Mouse (Mus musculus): Measurements from ENCODE around the gene Hnrnpa1. TPM values are rescaled to one million over a fixed set of nuclear protein-coding genes. Genes with fewer than 3 reads are reported as not detected.
A peak's percentile ranks its signal among the peaks of the same experiment; 100 is the strongest.

The Hnrnpa1 gene
- 100 to 1,000 TPM; 177 to 187 TPM for total RNA-seq (2021)
- long read RNA-seq, experiment 1, transcript Hnrnpa1-201 (11 exons, 1,918 nt), result minor isoform, 19 of 121 reads
- long read RNA-seq, experiment 1, transcript Hnrnpa1-202 (10 exons, 1,737 nt), result major isoform, 84 of 121 reads
- long read RNA-seq, experiment 1, partial matches to known transcripts, result 8 of 121 reads
- long read RNA-seq, experiment 1, other reads (novel, unspliced or antisense), result 6 of 121 reads
- long read RNA-seq, experiment 2, transcript Hnrnpa1-202 (10 exons, 1,737 nt), result major isoform, 75 of 107 reads
- long read RNA-seq, experiment 2, transcript Hnrnpa1-203 (11 exons, 1,283 nt), result minor isoform, 9 of 107 reads
- long read RNA-seq, experiment 2, transcript Hnrnpa1-201 (11 exons, 1,918 nt), result minor isoform, 8 of 107 reads
- long read RNA-seq, experiment 2, partial matches to known transcripts, result 4 of 107 reads
- long read RNA-seq, experiment 2, other reads (novel, unspliced or antisense), result 11 of 107 reads

DNA sequence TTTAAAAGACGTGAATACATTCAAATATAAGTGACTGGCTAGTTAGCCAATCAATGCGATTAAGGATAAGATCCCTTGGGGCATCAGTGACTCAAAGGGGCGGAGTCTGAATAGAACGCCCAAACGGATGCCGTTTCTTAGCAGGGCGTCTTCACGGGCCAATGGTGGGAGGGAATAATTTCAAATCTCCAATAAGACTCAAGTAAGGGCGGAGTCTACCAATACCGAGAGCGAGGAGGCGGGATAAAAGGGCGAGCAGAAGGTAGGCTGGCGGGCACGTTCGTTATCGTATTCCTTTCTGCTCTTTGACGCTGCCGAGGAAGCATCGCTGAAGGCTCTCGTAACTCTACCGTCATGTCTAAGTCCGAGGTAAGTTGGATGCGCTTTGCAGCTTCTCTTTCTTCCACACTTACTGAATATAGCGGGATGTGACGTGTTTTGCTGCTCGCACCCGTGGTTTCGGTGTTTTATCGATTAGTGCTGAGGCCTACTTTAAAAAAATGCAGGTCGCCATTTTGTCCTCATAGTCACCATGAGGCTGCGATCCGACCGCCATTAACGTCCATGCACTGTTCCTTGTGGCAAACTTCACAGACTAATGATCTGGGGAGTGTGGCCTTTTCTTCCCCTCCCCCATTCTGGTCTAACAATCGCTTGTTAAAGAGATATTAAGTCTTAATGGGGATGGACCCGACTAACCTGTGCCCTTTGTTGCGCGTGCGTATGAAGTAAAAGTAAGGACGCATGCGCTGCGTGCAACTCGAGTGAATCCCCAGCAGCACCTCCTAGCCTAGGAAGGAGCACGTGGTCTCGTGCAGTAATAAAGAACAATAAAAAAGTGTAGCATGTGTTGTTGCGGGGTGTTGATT lies at the start of gene Hnrnpa1:
Gene Hnrnpa1, plus strand, starts transcription at position 273 of the 869 bp plus-strand sequence.
- DNase-seq, result peak; percentile 78

- peak; percentile 69 for DNase-seq
Measured at GRCm38 (mm10) chr15:103190531-103191462, 49.4 kb upstream of the Hnrnpa1 start.

DNA sequence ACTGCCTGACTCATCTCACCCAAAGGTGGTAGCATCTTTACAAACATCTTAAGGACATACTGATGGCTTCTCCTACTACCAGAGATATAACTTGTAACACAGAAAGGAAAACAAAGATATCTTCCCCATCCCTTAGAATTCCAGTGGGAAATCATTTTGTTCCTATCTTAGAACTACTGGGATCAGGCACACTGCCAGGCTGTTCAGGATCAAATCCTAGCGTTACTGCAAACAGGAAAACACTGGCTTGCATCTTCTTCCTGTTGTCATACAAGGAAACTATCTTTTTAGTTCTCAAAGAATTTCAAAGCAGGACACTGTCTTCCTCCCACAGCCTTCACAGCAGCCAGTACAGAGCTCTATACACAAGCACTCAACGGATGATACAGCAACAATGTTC lies 46.6 kb upstream of the Hnrnpa1 start:
- DNase-seq, result no peak

DNA sequence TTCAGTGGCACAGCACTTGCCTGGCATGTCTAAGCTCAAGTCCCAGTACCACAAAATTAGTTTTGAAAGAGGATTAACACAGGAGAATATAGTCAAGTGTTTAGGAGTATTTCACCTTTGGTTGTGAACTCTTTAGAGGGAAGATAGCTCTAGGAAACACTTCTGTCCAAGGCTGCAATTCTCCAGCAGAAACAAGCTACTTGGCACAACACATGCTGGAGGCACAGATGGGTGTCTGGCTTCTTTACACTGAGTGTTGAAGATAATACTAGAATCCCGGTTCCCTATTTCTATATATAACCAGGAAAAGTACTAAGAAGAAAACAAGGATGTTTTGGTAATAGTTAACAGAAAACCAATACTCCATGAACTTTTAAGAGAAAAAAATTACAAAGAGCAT lies 43.4 kb upstream of the Hnrnpa1 start:
- no peak for DNase-seq

- DNase-seq, result no peak
Measured at GRCm38 (mm10) chr15:103197785-103198184, 42.4 kb upstream of the Hnrnpa1 start.

DNA sequence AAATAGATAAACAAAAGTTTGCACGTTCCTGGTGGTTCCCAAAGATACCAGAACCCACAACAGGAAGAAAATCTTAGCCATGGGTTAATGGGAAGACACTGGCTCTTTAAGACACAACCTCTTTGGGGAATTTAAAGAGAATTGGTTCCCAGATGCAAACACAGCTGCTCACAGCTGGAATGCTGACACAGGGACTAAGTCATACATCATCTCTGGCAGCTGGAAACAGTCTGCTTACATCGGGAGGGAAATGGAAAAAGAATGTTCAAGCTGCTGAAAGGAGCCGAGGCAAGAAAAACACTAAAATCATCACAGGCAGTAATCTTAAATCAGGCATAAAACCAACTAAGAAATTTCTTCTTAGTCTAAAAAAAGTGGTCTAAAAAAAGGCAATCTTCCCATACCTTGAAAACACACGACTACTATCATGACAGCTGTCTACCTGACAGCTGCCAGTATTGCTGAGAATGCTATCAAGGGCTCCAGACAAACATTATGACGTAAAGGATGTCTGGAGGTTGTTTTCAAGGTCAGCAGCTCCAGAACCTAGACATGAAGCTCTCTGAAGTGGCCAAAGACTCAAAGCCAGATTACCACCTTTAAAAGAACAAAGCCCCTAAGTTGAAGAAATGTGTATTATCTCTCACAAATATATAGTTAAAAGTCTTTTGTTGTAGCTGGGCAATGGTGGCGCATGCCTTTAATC lies 38.0 kb upstream of the Hnrnpa1 start:
- DNase-seq, result no peak

GRCm38 (mm10) chr15:103205156-103205555 lies 35.1 kb upstream of the Hnrnpa1 start:
- DNase-seq, result no peak

GRCm38 (mm10) chr15:103214149-103214548 lies 26.1 kb upstream of the Hnrnpa1 start:
- no peak for DNase-seq

- DNase-seq, result peak; percentile 86
Measured at GRCm38 (mm10) chr15:103214971-103215907, 25.0 kb upstream of the Hnrnpa1 start.

DNA sequence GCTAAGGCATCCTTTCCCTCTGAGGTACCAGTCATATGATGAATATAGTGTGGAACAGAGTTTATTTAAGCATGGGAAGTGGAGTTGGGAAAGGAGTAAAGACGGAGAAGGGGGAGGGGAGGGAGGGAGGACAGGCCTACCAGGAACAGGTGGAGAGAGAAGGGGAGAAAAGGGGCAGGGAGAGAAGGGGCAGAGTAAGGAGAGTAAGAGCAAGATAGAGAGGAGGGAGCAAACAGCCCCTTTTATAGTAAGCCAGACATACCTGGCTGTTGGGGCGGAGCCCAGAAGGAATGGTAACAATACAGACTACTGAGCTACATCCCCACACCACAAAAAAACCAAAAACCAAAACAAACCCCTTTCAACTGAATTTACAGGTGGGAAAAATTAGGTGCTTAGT lies 24.2 kb upstream of the Hnrnpa1 start:
- DNase-seq, result no peak

- no peak for DNase-seq
Measured at GRCm38 (mm10) chr15:103220785-103221184, 19.4 kb upstream of the Hnrnpa1 start.

DNA sequence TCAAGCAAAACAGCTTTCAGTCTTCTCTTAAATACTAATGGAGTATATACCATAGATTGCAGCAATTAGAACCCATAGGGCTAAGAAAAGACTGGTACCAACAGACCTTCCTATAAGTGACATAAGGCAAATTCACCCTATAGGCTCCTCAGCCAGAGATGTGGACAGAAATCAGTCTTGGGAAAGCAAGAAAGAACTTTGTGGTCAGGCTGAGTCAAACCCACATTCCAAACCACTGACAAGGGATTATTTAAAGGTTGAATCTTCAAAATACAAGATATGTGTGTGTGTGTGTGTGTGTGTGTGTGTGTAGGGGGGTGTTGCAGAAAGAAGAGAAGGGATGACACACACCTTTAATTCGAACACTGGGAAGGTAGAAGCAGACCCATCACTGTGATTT lies 18.8 kb upstream of the Hnrnpa1 start:
- no peak for DNase-seq

DNA sequence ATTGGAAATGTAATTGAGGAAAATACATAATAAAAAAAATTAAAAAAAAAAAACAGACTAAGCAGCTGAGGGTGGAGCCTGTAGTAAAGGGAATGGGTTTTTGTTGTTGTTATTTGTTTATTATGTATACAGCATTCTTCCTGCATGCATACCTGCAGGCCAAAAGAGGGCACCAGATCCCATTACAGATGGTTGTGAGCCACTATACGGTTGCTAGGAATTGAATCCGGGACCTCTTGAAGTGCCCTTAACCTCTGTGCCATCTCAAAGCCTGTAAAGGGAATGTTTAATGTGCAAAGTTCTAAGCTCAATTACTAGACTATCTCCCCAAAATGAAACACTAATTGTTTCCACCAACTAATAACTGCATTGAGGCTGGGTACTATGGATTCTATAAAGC lies 16.1 kb upstream of the Hnrnpa1 start:
- no peak for DNase-seq

GRCm38 (mm10) chr15:103227022-103227421 lies 13.2 kb upstream of the Hnrnpa1 start:
- no peak for DNase-seq

- no peak for DNase-seq
Measured at GRCm38 (mm10) chr15:103227572-103227971, 12.7 kb upstream of the Hnrnpa1 start.

GRCm38 (mm10) chr15:103228904-103229303 lies 11.3 kb upstream of the Hnrnpa1 start:
- no peak for DNase-seq

DNA sequence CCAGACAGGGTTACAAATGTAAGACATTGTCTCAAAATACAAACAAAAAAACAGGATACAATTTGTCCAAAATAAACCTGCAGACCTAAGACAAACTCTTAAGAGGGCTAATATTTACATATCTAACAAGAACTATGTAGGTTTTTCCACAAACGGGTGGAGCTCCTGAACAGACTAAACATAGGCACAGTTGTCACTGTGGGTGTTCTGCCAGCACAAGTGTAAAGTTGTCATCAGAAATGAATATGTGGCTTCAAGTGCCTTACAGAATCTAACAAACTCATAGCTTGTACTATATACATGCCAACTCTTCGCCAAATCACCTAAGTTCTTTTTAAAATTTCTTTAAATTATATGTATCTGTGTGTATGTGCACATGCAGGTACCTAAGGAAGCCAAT lies 7.1 kb upstream of the Hnrnpa1 start:
- DNase-seq, result no peak

- DNase-seq, result no peak
Measured at GRCm38 (mm10) chr15:103237295-103237694, 2.9 kb upstream of the Hnrnpa1 start.

DNA sequence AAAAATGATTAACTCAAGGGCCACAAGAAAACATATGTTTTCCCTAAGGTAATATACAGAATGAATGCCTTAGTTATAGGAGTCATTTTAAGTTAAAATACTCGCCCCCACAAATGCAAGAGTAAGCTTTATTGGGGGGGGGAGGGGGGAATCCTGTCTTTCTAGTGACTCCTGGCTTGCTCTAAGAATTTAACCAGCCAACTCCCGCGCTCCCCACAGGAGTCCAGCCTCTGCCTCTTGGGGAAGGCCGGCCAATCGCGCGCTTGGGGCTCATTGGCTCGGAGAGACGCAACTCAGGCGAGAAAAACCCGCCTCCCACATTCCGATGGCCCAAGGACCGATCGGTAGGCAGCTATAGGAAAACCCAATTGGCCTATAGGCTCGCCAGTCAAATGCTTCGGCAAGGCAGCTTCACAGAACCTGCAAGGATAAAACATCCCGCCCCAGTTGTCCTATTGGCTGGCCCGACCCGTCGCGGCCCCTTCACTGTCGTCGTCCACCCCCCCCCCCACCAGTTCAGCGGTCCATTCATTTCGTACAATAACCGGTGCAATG lies 1.0 kb upstream of the Hnrnpa1 start:
- DNase-seq, result peak; percentile 84

DNA sequence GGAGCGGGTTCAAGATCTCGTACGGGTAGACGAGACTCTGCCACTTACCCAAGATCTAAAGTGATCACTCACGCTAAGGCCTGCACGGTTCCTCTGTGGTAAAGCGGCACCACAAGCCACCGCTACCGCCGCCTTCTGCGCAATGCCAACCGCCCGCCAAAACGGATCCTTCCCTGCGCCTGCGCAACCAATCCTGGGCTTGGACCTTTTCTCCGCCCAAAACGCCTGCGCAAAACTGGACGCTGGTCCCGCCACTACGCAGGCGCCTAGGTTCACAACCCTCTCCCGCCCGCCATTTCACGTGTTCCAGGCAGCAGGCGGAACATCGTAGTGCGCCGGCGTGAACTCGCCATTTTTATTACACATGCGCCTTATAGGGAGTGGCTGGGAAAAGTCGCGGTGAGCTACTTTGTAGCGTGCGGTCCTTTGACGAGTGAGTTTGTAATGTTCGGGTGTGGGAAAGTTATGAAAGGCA lies 510 bp upstream of the Hnrnpa1 start, which contains the start of gene Cbx5:
Gene Cbx5, minus strand, starts transcription at position 132 of the 475 bp plus-strand sequence.
- DNase-seq, result peak; percentile 95

Measured in gastrocnemius, postnatal 10 days (tissue).